Mouse (Mus musculus) neural tube, embryonic 14.5 days (tissue): ENCODE data around the gene Wif1. TPM values are rescaled to one million over a fixed set of nuclear protein-coding genes. Genes with fewer than 3 reads are reported as not detected.

ENCODE experiments used
- ATAC-seq: fragments of 200-750 bp; cut with Nextera tagmentation; 2 replicates; pipeline ENCODE4 v1.8.0; 2017; ENCODE audit warnings: low read depth, mild to moderate bottlenecking, moderate TSS enrichment, moderate library complexity
- H3K27ac ChIP-seq: fragments of 300-500 bp; sonication (generic); 2 replicates; pipeline ENCODE4 v1.5.1; 2014; ENCODE audit warnings: low read depth, mild to moderate bottlenecking, control low read depth, low read length, moderate library complexity, mixed read lengths
- H3K27me3 ChIP-seq: fragments of 300-500 bp; sonication (generic); 2 replicates; pipeline ENCODE4 v1.6.1; 2014; ENCODE audit warnings: low read length; ENCODE audit not compliant: control insufficient read depth, insufficient read depth
- H3K36me3 ChIP-seq: fragments of 300-500 bp; sonication (generic); 2 replicates; pipeline ENCODE4 v1.6.1; 2014; ENCODE audit warnings: low read length, mixed read lengths; ENCODE audit not compliant: control insufficient read depth, insufficient read depth
- H3K4me1 ChIP-seq: fragments of 300-500 bp; sonication (generic); 2 replicates; pipeline ENCODE4 v1.6.1; 2014; ENCODE audit warnings: low read length; ENCODE audit not compliant: control insufficient read depth, insufficient read depth
- H3K4me2 ChIP-seq: fragments of 300-500 bp; sonication (generic); 2 replicates; pipeline ENCODE4 v1.6.1; 2014; ENCODE audit warnings: mild to moderate bottlenecking, low read depth, low read length, control low read depth
- H3K4me3 ChIP-seq: fragments of 300-500 bp; sonication (generic); 2 replicates; pipeline ENCODE4 v1.5.1; 2014; ENCODE audit warnings: low read depth, low read length, control low read depth, mixed read lengths
- H3K9ac ChIP-seq: fragments of 300-500 bp; sonication (generic); replicated peaks from 2 replicates; pipeline ENCODE4 v1.6.1; 2014; ENCODE audit warnings: low read depth, mild to moderate bottlenecking, control low read depth, low read length, mixed read lengths
- H3K9me3 ChIP-seq: fragments of 300-500 bp; sonication (generic); 2 replicates; pipeline ENCODE4 v1.6.1; 2016; ENCODE audit warnings: low read length; ENCODE audit not compliant: control insufficient read depth
- WGBS: fragments of 180-500 bp; shearing (Covaris S2); extraction: QIAGEN DNeasy Blood & Tissue Kit; methylation state at CpG from one replicate; pipeline ENCODE4 v1.1.7; 2014; 5-methylcytosine and 5-hydroxymethylcytosine counted together
- polyA plus RNA-seq: library from polyadenylated mRNA; unstranded; fragments of >200 nt; fragmentation: Nextera tagmentation; extraction: Ambion mirVana; gene quantifications from 2 replicates; pipeline ENCODE4 v1.2.1, GENCODE M21; 2014

The Wif1 gene
- polyA plus RNA-seq, 1 experiment from 2014 or later: 3.9 TPM

- Histone ChIP-seq H3K4me2 (no peak overlapping the region), H3K27me3 (no peaks in the 10 kb centered on the region)
- no peak for ATAC-seq
These were observed 55.6 kb downstream of the Wif1 start for GRCm38 (mm10) chr10:121089312-121089711.

DNA sequence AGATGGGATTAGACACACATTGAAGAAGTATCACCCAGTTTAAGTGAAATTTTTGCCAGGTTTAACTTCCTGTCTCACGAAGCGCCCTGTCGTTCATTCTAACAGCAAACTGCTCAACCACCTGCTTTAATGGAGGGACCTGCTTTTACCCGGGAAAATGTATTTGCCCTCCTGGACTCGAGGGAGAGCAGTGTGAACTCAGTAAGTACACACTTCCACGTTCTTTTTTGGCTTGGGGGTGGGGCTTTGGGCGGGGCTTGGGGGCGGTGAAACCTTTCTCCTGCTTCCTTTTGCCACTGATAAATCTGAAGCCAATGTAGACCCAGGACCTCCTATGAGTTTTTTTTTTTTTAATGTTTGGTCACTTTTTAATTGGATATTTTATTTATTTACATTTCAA, 56.2 kb downstream of the Wif1 start:
- no peak for ATAC-seq

More at GRCm38 (mm10) chr10:121089312-121089711, 55.6 kb downstream of the Wif1 start:
- Histone ChIP-seq H3K36me3 (no peaks in the 10 kb centered on the region), H3K27ac (no peak overlapping the region), H3K4me1 (no peaks in the 10 kb centered on the region), H3K9me3 (no peaks in the 10 kb centered on the region), H3K4me3 (no peak overlapping the region), H3K9ac (no peak overlapping the region)
- 9% methylated on average over 6 of the region's 6 CpGs for WGBS

DNA sequence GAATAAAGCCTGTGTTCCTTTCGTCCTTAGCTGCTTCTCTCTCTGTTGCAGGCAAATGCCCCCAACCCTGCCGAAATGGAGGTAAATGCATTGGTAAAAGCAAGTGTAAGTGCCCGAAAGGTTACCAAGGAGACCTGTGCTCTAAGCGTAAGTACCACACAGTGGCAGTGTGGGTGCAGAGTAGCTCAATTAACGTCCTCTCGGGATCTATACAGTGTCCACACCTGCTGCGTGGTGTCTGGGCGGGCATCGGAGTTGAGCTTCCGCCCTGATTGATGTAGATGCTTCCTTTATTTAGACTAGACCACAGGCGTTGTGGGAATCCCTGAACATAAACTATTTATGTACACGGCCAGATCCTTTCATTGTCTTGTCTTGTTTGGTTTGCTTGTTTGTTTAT, 62.2 kb downstream of the Wif1 start:
- no peak overlapping the region for H3K9ac ChIP-seq

More for the DNA sequence above, 56.2 kb downstream of the Wif1 start:
- H3K27me3 ChIP-seq: no peaks in the 10 kb centered on the region
- no peak overlapping the region for H3K27ac ChIP-seq
- H3K9me3 ChIP-seq: no peaks in the 10 kb centered on the region
- H3K36me3 ChIP-seq: no peaks in the 10 kb centered on the region
- H3K4me1 ChIP-seq: no peaks in the 10 kb centered on the region
- no peak overlapping the region for H3K9ac ChIP-seq
- H3K4me2 ChIP-seq: no peak overlapping the region
- WGBS: 28% methylated on average over 8 of the region's 8 CpGs
- no peak overlapping the region for H3K4me3 ChIP-seq

GRCm38 (mm10) chr10:121098263-121098662, 64.5 kb downstream of the Wif1 start:
- ATAC-seq: no peak
- no peaks in the 10 kb centered on the region for H3K27me3 ChIP-seq
- WGBS: 68% methylated on average over 12 of the region's 12 CpGs
- H3K4me1 ChIP-seq: no peaks in the 10 kb centered on the region
- no peaks in the 10 kb centered on the region for H3K36me3 ChIP-seq
- no peak overlapping the region for H3K4me2 ChIP-seq
- no peak overlapping the region for H3K9ac ChIP-seq
- H3K4me3 ChIP-seq: no peak overlapping the region
- H3K27ac ChIP-seq: no peak overlapping the region
- H3K9me3 ChIP-seq: no peaks in the 10 kb centered on the region

More for the DNA sequence above, 62.2 kb downstream of the Wif1 start:
- Histone ChIP-seq H3K27me3 (no peaks in the 10 kb centered on the region), H3K4me2 (peak overlapping the region; percentile 3; the same call in 1 of the 2 replicates), H3K4me1 (no peaks in the 10 kb centered on the region), H3K36me3 (no peaks in the 10 kb centered on the region), H3K9me3 (no peaks in the 10 kb centered on the region), H3K4me3 (no peak overlapping the region), H3K27ac (no peak overlapping the region)
- ATAC-seq: no peak
- 37% methylated on average over 12 of the region's 12 CpGs for WGBS

GRCm38 (mm10) chr10:121099658-121100057, 65.9 kb downstream of the Wif1 start:
- no peak for ATAC-seq
- H3K27ac ChIP-seq: no peak overlapping the region
- 59% methylated on average over 11 of the region's 11 CpGs for whole genome bisulfite sequencing
- no peaks in the 10 kb centered on the region for H3K27me3 ChIP-seq
- H3K4me3 ChIP-seq: no peak overlapping the region
- H3K9ac ChIP-seq: no peak overlapping the region
- H3K36me3 ChIP-seq: no peaks in the 10 kb centered on the region
- H3K9me3 ChIP-seq: no peaks in the 10 kb centered on the region
- H3K4me1 ChIP-seq: no peaks in the 10 kb centered on the region
- H3K4me2 ChIP-seq: no peak overlapping the region

GRCm38 (mm10) chr10:121116115-121116514, 82.4 kb downstream of the Wif1 start:
- Histone ChIP-seq H3K9me3 (no peaks in the 10 kb centered on the region), H3K4me1 (no peaks in the 10 kb centered on the region), H3K27ac (no peak overlapping the region), H3K36me3 (no peaks in the 10 kb centered on the region), H3K4me2 (no peak overlapping the region), H3K27me3 (no peaks in the 10 kb centered on the region), H3K4me3 (no peak overlapping the region), H3K9ac (no peak overlapping the region)
- ATAC-seq: 0 out of 2 replicates have a peak, but pooled peaks have one; percentile 17

DNA sequence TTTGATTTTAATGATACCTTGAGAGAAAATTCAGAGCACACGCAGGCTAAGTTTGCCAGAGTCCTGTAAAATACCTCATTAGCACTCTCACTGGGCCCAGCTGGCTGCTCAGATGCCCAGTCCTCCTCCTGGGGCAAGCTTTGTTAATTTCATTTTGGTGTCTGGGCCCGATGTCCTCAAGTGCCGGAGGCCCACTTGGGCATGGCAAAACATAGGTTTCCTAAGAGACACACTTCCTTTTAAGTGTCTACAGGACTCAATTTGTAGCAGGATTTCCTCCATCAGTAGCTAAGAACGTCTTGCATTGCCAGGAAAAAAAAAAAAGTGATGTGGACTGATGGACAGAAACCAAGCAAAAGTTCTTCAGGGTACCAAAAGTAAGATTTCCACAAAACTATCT, 82.9 kb downstream of the Wif1 start:
- Histone ChIP-seq H3K4me3 (no peak overlapping the region), H3K4me2 (no peak overlapping the region), H3K9me3 (no peaks in the 10 kb centered on the region), H3K36me3 (no peaks in the 10 kb centered on the region), H3K27ac (no peak overlapping the region), H3K9ac (no peak overlapping the region), H3K4me1 (no peaks in the 10 kb centered on the region), H3K27me3 (no peaks in the 10 kb centered on the region)
- ATAC-seq: 0 out of 2 replicates have a peak, but pooled peaks have one; percentile 46
- 32% methylated on average over 4 of the region's 4 CpGs for WGBS

DNA sequence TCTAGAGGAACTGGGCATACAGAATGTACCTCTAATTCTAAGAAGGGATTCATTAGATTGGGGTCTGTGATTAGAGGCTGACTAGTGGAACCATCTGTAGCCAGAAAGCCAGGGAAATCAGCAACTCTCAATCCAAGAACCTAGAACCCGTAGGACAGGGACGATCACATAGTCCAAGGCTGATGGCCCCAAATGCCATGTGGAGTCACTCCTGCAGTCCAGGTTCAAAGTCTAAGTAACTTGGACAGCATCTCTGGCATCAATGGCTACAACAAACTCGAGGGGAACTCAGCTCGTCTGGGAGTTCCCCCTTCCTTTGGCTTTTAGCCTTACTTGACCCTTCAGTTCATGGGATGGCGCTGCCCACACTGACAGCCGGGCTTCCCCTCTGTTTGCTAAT, 87.0 kb downstream of the Wif1 start:
- H3K36me3 ChIP-seq: no peaks in the 10 kb centered on the region

GRCm38 (mm10) chr10:121124481-121124880, 90.7 kb downstream of the Wif1 start:
- 91% methylated on average over 16 of the region's 16 CpGs for WGBS

More for the DNA sequence above, 87.0 kb downstream of the Wif1 start:
- Histone ChIP-seq H3K9ac (no peak overlapping the region), H3K4me2 (no peak overlapping the region), H3K4me3 (no peak overlapping the region), H3K27ac (no peak overlapping the region), H3K9me3 (no peaks in the 10 kb centered on the region), H3K27me3 (no peaks in the 10 kb centered on the region), H3K4me1 (no peaks in the 10 kb centered on the region)
- 88% methylated on average over 6 of the region's 6 CpGs for WGBS
- ATAC-seq: no peak

More at GRCm38 (mm10) chr10:121124481-121124880, 90.7 kb downstream of the Wif1 start:
- H3K4me2 ChIP-seq: no peak overlapping the region
- no peak overlapping the region for H3K4me3 ChIP-seq
- H3K36me3 ChIP-seq: no peaks in the 10 kb centered on the region
- ATAC-seq: no peak
- no peaks in the 10 kb centered on the region for H3K9me3 ChIP-seq
- no peaks in the 10 kb centered on the region for H3K27me3 ChIP-seq
- no peak overlapping the region for H3K27ac ChIP-seq
- no peak overlapping the region for H3K9ac ChIP-seq
- H3K4me1 ChIP-seq: no peaks in the 10 kb centered on the region
